Mouse (Mus musculus): ENCODE results near the gene Zfp583.

DNA sequence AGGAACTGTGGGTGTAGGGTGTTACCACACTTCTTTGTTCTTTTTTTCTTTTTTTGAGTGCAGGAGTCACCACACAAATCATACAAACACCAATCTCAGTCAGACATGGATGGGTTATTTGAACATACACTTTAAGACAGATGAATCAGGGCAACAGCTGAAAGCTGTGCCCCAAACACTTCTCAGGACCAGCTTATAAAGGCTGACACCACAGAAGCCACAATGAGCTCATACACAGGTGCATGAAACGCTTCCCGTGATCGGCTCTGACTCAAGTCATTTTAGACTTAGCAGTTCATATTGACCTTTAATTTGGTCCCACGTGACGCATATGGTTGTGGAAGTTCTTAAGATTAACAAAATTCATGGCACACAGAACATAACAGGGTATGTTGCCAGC is 8.8 kb upstream of the Zfp583 start:
- TF ChIP-seq MAX (IDR thresholded peaks at IDR 0.05; ENCODE audit: low read depth) = no peak
- peak; percentile 78 for TF ChIP-seq USF1 (IDR thresholded peaks at IDR 0.05; ENCODE audit: low read depth)
- no peak for TF ChIP-seq POLR2A (IDR thresholded peaks at IDR 0.05; ENCODE audit: insufficient read length, low read depth)
- peak; percentile 37 for TF ChIP-seq TCF12 (IDR thresholded peaks at IDR 0.05; ENCODE audit: insufficient read depth, poor library complexity, severe bottlenecking)
- TF ChIP-seq SRF (IDR thresholded peaks at IDR 0.05; ENCODE audit: control insufficient read depth, insufficient read length, low read depth) = no peak
- no peak for TF ChIP-seq E2F4 (IDR thresholded peaks at IDR 0.05; ENCODE audit: insufficient read depth)
- TF ChIP-seq CEBPB (IDR thresholded peaks at IDR 0.05; ENCODE audit: insufficient read depth, poor library complexity, severe bottlenecking) = no peak

Measured in myocyte (in vitro differentiated cells).